Mouse (Mus musculus): ENCODE results near the gene 4933425L06Rik. TPM values are rescaled to one million over a fixed set of nuclear protein-coding genes. Genes with fewer than 3 reads are reported as not detected.

The 4933425L06Rik gene
- polyA plus RNA-seq, 1 experiment from 2014 or later: not detected

DNA sequence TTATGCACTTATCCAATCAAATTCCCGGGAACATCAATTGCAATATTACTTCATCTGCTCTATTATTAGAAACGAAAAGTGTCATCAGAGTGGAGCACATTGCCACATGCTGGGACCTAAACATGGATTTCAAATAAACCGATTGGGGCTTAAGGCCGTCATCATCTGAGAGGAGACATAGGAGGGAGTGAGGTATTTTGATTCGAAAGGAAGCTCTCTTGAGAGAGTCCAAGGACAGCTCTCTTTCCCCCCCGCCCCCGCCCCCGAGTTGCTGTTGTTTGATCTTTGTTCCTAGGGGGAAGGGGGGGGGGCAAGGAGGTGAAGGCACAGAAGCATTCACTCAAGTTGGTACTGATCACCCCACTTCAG, 27.0 kb upstream of the 4933425L06Rik start:
- H3K36me3 ChIP-seq (ENCODE audit: control insufficient read depth, insufficient read depth, low read length): no peaks in the 10 kb centered on the region
- DNase-seq (ENCODE audit: low spot score) (no peak), ATAC-seq (peak; percentile 37; the same call in 1 of the 2 replicates)
- H3K4me2 ChIP-seq (ENCODE audit: low read length): peak overlapping the region; percentile 91
- H3K4me1 ChIP-seq (ENCODE audit: control insufficient read depth, insufficient read depth, low read length): peaks cover 9% of the 10 kb centered on the region
- H3K9me3 ChIP-seq (replicated peaks; ENCODE audit: control insufficient read depth, low read length): no peaks in the 10 kb centered on the region
- WGBS: 0% methylated on average over 8 of the region's 8 CpGs
- H3K9ac ChIP-seq (ENCODE audit: low read length): peak overlapping the region; percentile 77
- no peaks in the 10 kb centered on the region for H3K27me3 ChIP-seq (replicated peaks; ENCODE audit: control insufficient read depth, insufficient read depth, low read length)
- H3K4me3 ChIP-seq (ENCODE audit: low read depth, low read length): peak overlapping the region; percentile 68
- peak overlapping the region; percentile 84; the same call in 1 of the 2 replicates for H3K27ac ChIP-seq (ENCODE audit: low read depth, low read length)

DNA sequence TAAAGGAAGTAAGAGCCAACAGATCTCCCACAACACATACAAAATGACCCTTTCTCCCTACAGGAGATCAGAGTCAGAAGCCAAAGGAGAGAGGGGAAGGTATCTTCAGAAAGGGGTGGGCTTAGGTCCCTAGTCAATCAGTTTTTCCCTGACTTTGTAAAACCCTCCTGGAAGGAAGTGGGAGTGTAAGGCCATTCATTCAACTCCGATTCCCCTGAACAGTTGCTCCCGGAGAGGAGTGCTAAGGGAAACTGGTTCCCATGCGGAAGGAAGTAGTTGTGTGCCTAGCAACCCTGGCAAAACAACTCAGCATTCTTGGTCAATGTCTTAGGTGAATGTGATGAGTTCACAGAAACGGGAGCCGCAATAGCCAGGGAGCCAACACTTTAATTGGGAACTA, 26.5 kb upstream of the 4933425L06Rik start:
- no peaks in the 10 kb centered on the region for H3K9me3 ChIP-seq (replicated peaks; ENCODE audit: control insufficient read depth, low read length)
- no peak overlapping the region for H3K27ac ChIP-seq (ENCODE audit: low read depth, low read length)
- DNase-seq (ENCODE audit: low spot score) (peak; percentile 38), ATAC-seq (no peak)
- H3K9ac ChIP-seq (ENCODE audit: low read length): 0 out of 2 replicates have a peak overlapping the region, but pooled peaks have one; percentile 77
- 22% methylated on average over 5 of the region's 5 CpGs for WGBS
- no peaks in the 10 kb centered on the region for H3K27me3 ChIP-seq (replicated peaks; ENCODE audit: control insufficient read depth, insufficient read depth, low read length)
- H3K4me1 ChIP-seq (ENCODE audit: control insufficient read depth, insufficient read depth, low read length): peaks cover 9% of the 10 kb centered on the region
- H3K36me3 ChIP-seq (ENCODE audit: control insufficient read depth, insufficient read depth, low read length): no peaks in the 10 kb centered on the region
- H3K4me2 ChIP-seq (ENCODE audit: low read length): peak overlapping the region; percentile 91
- peak overlapping the region; percentile 68 for H3K4me3 ChIP-seq (ENCODE audit: low read depth, low read length)

DNA sequence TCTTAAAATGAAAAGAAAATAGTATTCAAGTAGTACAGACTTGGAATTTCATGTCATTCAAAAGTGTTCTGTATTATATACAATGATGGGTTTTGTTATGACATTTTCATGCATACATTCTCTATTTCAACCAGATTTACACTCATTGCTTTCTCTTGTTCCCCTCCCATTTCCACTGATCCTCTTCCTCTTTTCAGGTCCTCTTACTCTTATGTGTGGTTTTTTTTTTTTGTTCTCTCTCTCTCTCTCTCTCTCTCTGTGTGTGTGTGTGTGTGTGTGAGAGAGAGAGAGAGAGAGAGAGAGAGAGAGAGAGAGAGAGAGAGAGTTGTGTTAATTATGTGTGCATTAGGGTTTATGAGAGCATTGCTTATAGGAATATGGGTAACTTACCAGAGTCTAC, 15.8 kb upstream of the 4933425L06Rik start:
- no peak overlapping the region for H3K4me2 ChIP-seq (ENCODE audit: low read length)
- no peaks in the 10 kb centered on the region for H3K36me3 ChIP-seq (ENCODE audit: control insufficient read depth, insufficient read depth, low read length)
- no peak for DNase-seq (ENCODE audit: low spot score)
- H3K9ac ChIP-seq (ENCODE audit: low read length): no peak overlapping the region
- no peak for ATAC-seq
- H3K27ac ChIP-seq (ENCODE audit: low read depth, low read length): no peak overlapping the region
- H3K4me3 ChIP-seq (ENCODE audit: low read depth, low read length): no peak overlapping the region
- no peaks in the 10 kb centered on the region for H3K4me1 ChIP-seq (ENCODE audit: control insufficient read depth, insufficient read depth, low read length)
- no peaks in the 10 kb centered on the region for H3K27me3 ChIP-seq (replicated peaks; ENCODE audit: control insufficient read depth, insufficient read depth, low read length)
- no peaks in the 10 kb centered on the region for H3K9me3 ChIP-seq (replicated peaks; ENCODE audit: control insufficient read depth, low read length)

DNA sequence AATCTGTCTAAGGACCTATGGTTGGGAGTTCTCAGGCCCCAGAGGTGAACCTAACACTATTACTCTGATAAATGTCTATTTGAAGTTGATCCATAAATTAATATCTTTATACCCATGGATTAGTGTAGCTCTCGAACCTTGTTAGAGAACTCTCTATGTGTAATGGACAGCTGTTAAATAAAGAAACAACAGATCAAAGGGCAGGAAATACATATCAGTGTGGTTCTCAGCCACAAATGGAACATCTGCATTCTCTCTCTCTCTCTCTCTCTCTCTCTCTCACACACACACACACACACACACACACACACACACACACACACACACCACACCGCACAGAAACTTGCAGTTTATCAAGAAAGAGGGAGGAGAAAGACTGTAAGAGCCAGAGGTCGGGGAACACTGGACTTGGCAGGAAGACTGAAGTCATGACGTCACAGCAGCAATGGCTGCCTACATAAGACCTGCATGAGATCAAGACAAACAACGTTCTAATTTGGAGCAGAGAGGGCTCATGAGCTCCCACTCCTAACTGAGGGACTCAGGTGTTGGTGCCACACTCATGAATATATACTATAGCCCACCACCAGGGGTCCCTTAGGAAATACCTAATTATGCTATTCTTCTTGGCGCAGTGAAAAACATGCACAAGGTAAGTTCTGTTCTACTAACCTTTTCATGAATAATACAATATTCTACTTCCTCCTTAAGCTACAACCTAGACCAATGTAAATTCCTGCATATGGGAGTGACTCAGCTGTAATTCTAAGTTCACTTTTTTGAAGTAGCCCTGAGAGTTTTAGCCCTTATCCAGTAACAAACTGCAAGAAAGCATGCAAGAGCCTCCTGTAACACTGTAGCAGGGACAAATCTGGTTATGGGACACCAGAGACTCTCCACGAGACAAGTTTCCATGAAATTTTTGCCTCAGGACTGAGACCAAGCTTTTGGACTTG, 14.8 kb upstream of the 4933425L06Rik start:
- Histone ChIP-seq H3K4me3 (ENCODE audit: low read depth, low read length) (no peak overlapping the region), H3K9ac (ENCODE audit: low read length) (no peak overlapping the region), H3K36me3 (ENCODE audit: control insufficient read depth, insufficient read depth, low read length) (no peaks in the 10 kb centered on the region), H3K4me2 (ENCODE audit: low read length) (no peak overlapping the region), H3K4me1 (ENCODE audit: control insufficient read depth, insufficient read depth, low read length) (no peaks in the 10 kb centered on the region), H3K27ac (ENCODE audit: low read depth, low read length) (no peak overlapping the region), H3K9me3 (replicated peaks; ENCODE audit: control insufficient read depth, low read length) (no peaks in the 10 kb centered on the region), H3K27me3 (replicated peaks; ENCODE audit: control insufficient read depth, insufficient read depth, low read length) (no peaks in the 10 kb centered on the region)
- no peak for ATAC-seq
- WGBS: 73% methylated on average over 6 of the region's 7 CpGs
- DNase-seq (ENCODE audit: low spot score): no peak

DNA sequence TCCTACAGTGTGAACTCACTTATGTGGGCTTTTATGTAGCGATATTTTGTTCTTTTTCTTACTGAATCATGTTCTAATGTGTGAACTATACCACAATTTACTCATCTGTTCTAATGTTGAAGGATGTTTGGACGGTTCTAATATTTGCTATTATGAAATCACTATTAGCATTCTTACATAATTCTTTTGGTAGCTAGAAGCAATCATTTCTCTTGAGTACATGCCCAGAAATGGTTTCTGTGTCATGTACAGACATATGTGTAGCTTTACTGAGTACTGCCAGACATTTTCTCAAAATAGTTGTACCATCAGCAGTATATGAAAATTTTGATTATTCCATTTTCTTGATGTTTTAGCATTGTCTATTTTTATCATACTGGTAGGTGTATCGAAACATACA, 7.4 kb downstream of the 4933425L06Rik start:
- 92% methylated on average over 3 of the region's 3 CpGs for WGBS
- DNase-seq (ENCODE audit: low spot score) (no peak), ATAC-seq (no peak)

DNA sequence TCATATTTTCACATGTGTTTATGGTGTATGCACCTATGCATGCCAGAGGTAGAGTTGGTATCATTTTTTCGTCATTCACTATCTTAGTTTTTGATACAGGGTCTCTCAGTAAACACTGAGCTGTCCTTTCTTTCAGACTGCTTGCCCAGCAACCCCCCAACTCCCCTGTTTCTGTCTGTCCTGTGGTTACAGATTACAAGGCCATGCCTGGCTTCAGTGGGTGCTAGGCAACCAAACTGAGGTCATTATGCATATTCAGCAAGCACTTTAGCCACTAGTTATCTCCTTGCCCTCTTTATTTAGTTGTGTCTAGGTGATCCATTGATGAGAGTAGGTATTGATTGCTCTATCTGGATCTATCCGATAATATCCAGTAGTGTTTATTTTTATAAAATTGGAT, 14.4 kb downstream of the 4933425L06Rik start:
- DNase-seq (ENCODE audit: low spot score) (no peak), ATAC-seq (no peak)
- no peaks in the 10 kb centered on the region for H3K36me3 ChIP-seq (ENCODE audit: control insufficient read depth, insufficient read depth, low read length)
- H3K4me1 ChIP-seq (ENCODE audit: control insufficient read depth, insufficient read depth, low read length): no peaks in the 10 kb centered on the region
- H3K9ac ChIP-seq (ENCODE audit: low read length): no peak overlapping the region
- 78% methylated on average over 2 of the region's 2 CpGs for WGBS
- no peak overlapping the region for H3K27ac ChIP-seq (ENCODE audit: low read depth, low read length)
- no peaks in the 10 kb centered on the region for H3K9me3 ChIP-seq (replicated peaks; ENCODE audit: control insufficient read depth, low read length)
- H3K4me2 ChIP-seq (ENCODE audit: low read length): no peak overlapping the region
- H3K27me3 ChIP-seq (replicated peaks; ENCODE audit: control insufficient read depth, insufficient read depth, low read length): no peaks in the 10 kb centered on the region
- no peak overlapping the region for H3K4me3 ChIP-seq (ENCODE audit: low read depth, low read length)

More for the DNA sequence above, 7.4 kb downstream of the 4933425L06Rik start:
- Histone ChIP-seq H3K36me3 (ENCODE audit: control insufficient read depth, insufficient read depth, low read length) (no peaks in the 10 kb centered on the region), H3K4me2 (ENCODE audit: low read length) (no peak overlapping the region), H3K9me3 (replicated peaks; ENCODE audit: control insufficient read depth, low read length) (no peaks in the 10 kb centered on the region), H3K4me1 (ENCODE audit: control insufficient read depth, insufficient read depth, low read length) (no peaks in the 10 kb centered on the region), H3K27ac (ENCODE audit: low read depth, low read length) (no peak overlapping the region), H3K27me3 (replicated peaks; ENCODE audit: control insufficient read depth, insufficient read depth, low read length) (no peaks in the 10 kb centered on the region), H3K9ac (ENCODE audit: low read length) (no peak overlapping the region), H3K4me3 (ENCODE audit: low read depth, low read length) (no peak overlapping the region)

DNA sequence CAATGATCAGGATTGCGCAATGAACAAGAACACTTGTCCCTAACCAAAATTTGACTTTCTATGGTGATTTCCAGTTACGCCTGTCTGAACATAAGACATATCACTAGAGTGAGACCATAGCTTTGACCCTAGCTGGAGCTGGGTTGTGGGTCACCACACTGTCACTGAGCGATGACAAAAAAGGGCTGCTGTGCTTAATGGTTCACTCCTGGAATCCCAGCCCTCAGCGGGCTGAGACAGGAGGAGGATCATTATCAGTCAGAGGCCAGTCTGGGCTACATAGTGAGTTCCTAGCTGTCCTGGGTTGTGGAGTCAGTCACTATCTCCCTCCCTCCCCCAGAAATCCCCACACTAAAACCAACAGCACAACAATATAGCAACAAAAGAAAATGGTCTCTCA, 18.8 kb downstream of the 4933425L06Rik start:
- Histone ChIP-seq H3K9ac (ENCODE audit: low read length) (no peak overlapping the region), H3K9me3 (replicated peaks; ENCODE audit: control insufficient read depth, low read length) (no peaks in the 10 kb centered on the region), H3K4me3 (ENCODE audit: low read depth, low read length) (no peak overlapping the region), H3K27me3 (replicated peaks; ENCODE audit: control insufficient read depth, insufficient read depth, low read length) (no peaks in the 10 kb centered on the region), H3K27ac (ENCODE audit: low read depth, low read length) (no peak overlapping the region), H3K36me3 (ENCODE audit: control insufficient read depth, insufficient read depth, low read length) (no peaks in the 10 kb centered on the region), H3K4me2 (ENCODE audit: low read length) (no peak overlapping the region), H3K4me1 (ENCODE audit: control insufficient read depth, insufficient read depth, low read length) (no peaks in the 10 kb centered on the region)
- ATAC-seq: no peak
- DNase-seq (ENCODE audit: low spot score): no peak
- WGBS: 86% methylated on average over 4 of the region's 4 CpGs

DNA sequence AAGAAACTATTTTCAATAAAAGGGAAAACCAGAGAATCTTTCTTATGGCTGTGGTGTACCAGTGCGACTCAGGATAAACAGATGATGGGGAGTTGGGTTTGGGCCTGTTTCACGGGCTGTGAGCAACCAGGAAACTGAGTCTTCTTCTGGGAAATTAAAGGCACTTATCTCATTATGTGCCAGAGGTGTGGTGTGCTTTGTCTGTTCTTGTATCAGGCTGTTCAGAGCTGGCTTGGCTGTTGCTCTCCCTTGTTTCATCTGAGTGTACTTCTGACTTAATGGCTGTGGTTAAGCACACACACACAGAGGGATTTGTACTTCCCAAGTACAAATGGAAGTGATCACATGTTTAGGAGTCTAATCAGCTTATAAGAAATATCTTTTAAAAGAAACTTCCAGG, 22.5 kb downstream of the 4933425L06Rik start:
- WGBS: 77% methylated on average over 2 of the region's 2 CpGs
- Histone ChIP-seq H3K36me3 (ENCODE audit: control insufficient read depth, insufficient read depth, low read length) (no peaks in the 10 kb centered on the region), H3K27me3 (replicated peaks; ENCODE audit: control insufficient read depth, insufficient read depth, low read length) (no peaks in the 10 kb centered on the region), H3K4me1 (ENCODE audit: control insufficient read depth, insufficient read depth, low read length) (no peaks in the 10 kb centered on the region), H3K4me2 (ENCODE audit: low read length) (no peak overlapping the region), H3K4me3 (ENCODE audit: low read depth, low read length) (no peak overlapping the region), H3K27ac (ENCODE audit: low read depth, low read length) (no peak overlapping the region), H3K9ac (ENCODE audit: low read length) (no peak overlapping the region), H3K9me3 (replicated peaks; ENCODE audit: control insufficient read depth, low read length) (no peaks in the 10 kb centered on the region)
- DNase-seq (ENCODE audit: low spot score) (no peak), ATAC-seq (no peak)

DNA sequence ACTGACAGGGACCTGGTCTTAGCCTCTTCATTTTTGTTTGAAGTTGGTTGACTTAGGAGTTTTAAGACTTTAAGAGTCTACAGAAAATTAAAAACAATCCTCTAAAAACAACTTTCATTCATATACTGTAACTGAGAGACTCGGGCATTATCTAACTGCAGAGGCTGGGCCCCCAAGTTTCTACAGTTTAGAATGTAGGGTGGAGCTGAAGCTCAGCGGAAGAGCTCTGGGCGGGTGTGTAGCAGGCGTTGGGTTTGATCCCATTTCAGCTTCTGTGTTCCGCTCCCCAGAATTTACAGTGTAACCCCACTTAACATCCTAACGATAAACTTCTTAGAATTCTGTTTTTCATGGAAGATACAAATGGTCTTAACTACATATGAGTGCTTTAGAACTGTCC, 29.7 kb downstream of the 4933425L06Rik start:
- Histone ChIP-seq H3K4me1 (ENCODE audit: control insufficient read depth, insufficient read depth, low read length) (no peaks in the 10 kb centered on the region), H3K4me3 (ENCODE audit: low read depth, low read length) (no peak overlapping the region), H3K27ac (ENCODE audit: low read depth, low read length) (no peak overlapping the region), H3K9ac (ENCODE audit: low read length) (no peak overlapping the region), H3K27me3 (replicated peaks; ENCODE audit: control insufficient read depth, insufficient read depth, low read length) (no peaks in the 10 kb centered on the region), H3K4me2 (ENCODE audit: low read length) (no peak overlapping the region), H3K36me3 (ENCODE audit: control insufficient read depth, insufficient read depth, low read length) (no peaks in the 10 kb centered on the region), H3K9me3 (replicated peaks; ENCODE audit: control insufficient read depth, low read length) (no peaks in the 10 kb centered on the region)
- 89% methylated on average over 6 of the region's 6 CpGs for WGBS
- no peak for ATAC-seq
- no peak for DNase-seq (ENCODE audit: low spot score)
